Mouse (Mus musculus) thymus, postnatal 36 days (tissue): ENCODE measurements around the gene Cdk15.

Experiments used
- DNase-seq, 2 experiments: peaks; one replicate each; pipeline ENCODE4 v3.0.0; 2022; ENCODE audit warnings: mixed read lengths in 2 of 2

Gene Cdk15

DNA sequence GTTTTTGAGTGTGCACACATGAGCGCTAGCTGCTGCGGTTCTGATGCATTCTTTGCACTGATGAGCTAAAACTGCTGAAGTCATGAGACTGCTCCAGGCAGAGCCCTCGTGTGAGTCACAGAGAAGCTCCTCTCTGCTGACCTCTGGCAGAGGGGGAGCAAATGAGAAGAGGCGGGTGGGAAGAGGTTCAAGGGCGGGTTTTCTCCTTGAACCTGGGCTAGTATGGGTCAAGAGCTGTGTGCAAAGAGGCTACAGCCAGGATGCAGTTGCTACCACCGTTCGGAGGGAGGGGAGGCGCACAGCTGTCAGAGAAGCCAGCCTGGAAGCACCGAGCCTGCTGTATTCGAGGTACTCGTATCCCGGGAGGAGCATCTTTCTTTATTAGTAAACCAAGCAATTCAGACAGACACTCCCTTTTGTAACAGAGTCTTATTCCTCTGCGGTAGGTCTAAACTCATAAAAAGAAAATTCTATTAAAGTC, at the start of gene Cdk15:
TSS of gene Cdk15 (plus strand) at position 156 of the 481 bp plus-strand sequence.
- DNase-seq, result no peak

DNA sequence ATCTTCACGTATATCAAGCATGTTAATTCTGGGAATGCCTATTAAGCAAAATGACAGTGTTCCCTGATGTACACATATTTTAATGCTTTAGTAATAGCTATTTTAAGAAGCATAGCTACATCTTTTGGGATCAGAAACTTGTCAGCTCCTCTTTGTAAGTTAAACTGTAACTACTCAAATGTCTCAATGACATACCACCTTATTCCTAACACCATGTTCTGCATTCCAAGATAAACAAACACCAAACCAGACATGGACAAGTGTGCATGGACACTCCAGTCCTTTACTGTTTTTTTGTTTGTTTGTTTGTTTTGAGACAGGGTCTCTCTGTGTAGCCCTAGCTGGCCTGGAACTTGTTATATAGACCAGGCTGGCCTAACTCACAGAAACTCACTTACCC, 48.4 kb upstream of the Cdk15 start:
- no peak for DNase-seq

DNA sequence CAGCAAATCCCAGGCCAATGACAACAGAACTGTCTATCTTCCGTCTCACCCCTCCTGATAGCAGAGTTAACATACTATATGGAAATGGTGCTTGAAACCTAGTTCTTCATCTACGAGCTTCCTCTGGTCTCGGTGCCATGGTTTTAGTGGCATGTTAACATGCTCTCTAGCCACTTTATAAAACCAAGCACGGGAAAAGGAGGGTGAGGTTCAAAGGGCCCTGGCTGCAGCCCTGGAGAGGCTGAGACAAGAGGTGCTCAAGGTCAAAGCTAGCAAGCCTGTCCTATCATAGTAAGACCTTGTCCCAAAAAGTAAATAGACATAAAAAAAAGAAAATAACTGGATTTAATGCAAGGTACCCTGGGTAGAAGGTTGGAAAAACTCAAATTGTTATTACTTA, 45.1 kb upstream of the Cdk15 start:
- no peak for DNase-seq

DNA sequence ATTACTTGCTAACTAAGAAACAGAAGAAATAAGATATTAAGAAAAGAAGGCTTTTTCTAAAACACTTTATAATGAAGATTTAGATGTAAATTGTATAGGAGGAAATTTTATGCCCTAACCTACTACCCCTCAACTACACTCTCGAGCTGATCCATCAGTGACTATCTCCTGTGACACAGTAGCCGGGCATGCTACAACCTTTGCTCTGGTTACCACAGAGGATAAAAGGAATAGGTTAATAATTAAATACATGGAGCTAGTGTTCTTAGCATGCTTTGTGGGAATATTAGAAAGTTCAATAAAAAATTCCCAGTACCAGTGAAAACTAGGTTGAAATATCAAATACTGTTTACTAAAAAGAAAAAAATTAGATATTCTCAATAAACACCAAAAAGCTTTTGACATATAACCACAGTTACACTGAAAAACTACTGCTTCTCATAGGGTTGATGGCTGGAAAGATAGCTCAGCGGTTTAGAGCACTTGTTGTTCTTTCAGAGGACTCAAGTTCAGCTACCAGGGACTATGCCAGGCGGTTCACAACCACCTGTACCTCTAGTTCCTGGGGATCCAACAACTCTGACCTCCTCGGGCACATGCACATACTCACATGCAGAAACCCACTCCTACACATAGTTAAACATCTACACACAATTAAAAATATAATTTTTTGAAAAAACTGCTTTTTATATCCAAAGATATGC, 44.5 kb upstream of the Cdk15 start:
- DNase-seq, result no peak

DNA sequence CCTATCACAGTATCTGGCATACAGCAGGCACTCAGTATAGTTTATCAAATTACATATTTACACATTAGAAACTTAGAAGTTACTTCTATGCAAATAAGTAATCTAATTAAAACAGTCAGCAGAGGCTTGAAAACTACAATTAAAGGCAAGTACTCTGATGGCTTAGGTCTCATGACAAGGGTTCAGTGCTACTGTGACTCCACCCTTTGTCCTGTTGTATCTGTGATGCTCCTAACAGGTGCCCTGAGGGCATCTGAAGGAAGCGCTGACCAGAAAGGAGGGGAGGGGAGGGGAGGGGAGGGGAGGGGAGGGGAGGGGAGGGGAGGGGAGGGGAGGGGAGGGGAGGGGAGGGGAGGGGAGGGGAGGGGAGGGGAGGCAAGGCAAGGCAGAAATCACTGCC, 43.8 kb upstream of the Cdk15 start:
- no peak for DNase-seq

DNA sequence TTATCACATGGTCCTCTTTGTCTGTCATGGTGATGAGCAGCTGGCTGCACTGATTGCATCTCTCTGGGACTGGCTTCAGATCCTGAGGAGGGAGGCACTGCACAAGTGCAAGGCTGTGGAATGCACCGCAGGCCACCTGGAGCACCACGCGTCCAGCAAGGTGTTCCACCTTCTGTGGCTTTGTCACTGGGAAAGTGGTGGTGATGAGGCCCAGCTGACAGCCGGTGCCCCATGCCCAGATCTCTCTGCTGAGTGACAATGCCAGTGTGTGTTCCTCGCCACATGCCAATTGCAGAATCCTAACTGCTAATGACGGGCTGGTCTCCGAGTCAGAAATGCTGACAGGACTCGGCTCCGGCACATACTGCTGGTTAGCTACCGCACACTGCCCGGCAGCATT, 41.3 kb upstream of the Cdk15 start:
- no peak for DNase-seq

DNA sequence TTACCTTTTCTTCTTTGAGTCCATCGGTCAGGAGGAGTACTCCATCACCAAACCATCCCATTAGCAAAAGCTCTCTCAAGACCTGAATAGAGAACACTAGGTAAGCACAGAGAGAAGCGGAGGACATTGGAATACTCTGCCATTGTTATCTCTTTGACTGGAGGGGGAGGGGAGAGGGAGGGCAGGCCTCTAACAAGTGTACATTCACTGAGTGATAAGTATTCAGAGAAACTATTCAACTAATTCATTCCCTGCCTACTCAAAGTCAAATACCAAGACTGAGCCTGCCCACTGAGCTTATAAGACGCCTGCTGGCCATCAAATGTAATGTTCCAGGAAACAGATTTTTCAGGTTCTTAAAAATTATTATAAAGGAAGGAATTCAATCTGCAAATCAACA, 36.3 kb upstream of the Cdk15 start:
- no peak for DNase-seq

DNA sequence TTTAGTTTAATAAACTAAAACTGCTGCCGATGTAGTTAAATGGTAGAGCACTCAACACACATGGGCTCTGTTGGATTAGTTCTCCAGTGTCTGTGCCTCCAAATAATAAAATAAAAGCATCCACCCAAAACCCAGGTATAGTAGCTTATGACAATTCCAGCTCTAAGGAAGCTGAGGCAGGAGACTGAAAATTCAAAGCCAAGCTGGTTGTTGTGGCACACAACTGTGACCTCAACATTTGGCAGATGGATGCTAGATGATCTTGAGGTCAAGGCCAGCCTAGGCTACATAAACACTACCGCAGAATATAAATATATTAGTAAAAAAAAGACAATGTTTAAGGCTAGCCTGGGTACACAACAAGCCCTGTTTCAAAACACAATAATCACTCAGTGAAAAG, 35.1 kb upstream of the Cdk15 start:
- no peak for DNase-seq

DNA sequence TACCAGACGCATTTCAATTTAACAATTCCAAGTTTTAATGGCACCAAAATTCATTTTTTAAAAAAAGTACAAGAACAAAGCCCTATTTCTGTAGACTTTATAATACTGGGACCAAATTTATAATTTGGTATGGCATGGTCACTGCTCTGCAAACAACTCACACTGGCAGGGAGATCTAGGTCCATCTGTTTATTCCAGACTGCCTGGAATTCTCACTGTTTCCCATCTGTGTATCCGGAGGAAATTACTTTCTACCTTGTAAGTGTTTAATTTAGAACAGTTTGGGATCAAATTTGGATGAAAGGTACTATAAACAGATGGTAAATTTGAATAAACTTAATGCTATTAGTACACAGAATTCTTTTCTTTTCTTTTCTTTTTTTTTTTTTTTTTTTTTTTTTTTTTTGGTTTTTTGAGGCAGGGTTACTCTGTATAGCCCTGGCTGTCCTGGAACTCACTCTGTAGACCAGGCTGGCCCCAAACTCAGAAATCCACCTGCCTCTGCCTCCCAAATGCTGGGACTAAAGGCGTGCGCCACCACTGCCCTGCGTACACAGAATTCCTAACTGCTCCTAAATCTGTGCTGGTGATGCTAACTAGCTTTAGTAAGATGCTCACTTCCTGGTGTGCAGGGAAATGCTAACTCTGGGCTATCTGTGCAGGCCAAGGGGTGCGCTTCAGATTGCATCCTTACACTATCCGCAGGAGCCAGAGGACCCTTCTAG, 34.4 kb upstream of the Cdk15 start:
- no peak for DNase-seq

DNA sequence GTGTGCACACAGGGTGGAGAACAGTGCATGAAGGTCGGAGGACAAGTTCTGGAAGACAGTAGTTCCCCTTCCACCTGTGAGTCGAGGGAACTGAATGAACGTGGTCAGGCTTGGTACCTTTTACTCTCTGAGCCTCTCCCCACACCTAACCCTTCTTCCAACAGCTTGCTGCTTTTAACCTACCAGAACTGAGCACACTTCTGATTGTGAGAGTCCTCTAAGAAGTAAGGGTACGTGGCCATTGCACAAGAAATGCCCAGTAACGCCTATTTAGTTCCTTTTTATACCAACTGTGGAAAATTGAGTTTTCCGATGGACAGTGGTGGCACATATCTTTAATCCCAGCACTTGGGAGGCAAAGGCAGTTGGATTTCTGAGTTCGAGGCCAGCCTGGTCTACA, 28.2 kb upstream of the Cdk15 start:
- DNase-seq, result no peak

DNA sequence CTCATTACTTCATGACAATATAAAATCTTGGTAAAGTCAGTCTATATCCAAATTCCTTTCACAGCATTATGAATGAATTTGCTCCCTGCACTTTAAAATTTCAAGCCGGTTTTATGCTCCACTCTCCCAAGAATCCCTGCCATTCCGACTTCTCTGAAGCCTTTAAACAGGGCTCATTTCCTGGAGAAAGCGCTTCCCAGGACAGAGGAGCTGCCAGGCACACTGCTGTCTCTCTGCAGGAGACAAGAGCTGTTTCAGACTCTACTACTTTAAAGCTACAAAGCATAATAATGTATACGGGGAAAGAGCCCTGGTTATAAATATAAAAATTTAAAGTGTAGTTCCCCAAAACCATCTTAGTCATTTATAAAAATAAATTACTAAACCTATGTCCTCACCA, 27.5 kb upstream of the Cdk15 start:
- no peak for DNase-seq

DNA sequence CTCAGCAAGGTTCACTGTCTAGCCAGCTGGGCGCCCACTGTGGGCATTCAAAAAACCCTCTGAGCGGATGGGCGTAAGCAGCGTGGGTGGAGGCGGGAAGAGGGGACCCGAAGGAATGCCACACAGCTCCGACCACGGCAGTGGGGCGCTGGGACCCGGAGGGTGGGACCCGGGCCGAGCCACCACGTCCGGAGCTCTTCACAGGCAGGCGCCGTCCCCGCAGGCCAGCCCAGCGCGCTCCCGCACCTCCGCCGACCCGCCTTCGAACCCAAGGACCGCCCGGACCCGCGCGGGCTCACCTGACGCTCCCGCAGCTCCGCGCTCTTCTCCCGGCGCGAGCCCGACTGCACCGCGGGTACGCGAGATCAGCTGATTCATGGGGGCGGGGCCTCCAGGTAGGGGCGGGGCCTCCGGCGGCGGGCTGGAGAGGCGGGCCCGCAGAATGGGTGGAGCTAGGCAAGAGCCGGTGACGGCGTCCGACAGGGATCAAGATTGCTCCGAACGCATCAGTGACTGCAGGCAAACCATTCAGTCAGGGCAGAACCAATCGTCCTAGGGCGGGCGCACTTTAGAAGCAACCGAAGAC, 19.8 kb upstream of the Cdk15 start, which contains the start of gene Als2:
TSS of gene Als2 (minus strand) at position 376 of the 586 bp plus-strand sequence.
- peak; percentile 98 to 99 for DNase-seq

DNA sequence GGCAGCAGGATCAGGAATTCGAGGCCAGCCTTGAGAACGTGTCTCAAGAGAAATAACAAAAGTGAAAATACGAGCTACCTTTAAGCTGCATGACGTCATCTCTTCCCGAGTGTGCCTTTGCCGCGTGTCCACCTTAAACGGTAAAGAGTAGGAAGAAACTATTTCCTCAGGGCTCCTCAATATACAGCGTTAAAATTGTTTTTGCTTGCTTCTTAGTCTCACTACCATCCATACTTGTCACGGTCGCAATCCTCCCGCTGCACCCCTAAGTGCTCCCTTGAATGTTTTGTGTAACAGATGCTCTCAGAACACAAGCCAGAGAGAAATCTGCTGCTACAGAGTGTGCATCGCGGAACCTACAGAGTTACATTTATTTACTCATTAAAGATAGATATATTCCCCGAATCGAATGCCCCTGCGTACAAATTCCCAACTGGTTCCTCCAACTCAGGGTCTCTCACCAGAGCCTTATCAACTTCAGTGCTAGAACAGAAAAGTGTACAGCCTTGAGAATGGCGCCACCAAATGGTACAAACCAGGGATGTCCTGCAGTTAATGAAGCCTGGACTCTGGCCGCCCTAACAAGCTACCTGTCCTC, 19.0 kb upstream of the Cdk15 start:
- peak; percentile 67 to 68 for DNase-seq

DNA sequence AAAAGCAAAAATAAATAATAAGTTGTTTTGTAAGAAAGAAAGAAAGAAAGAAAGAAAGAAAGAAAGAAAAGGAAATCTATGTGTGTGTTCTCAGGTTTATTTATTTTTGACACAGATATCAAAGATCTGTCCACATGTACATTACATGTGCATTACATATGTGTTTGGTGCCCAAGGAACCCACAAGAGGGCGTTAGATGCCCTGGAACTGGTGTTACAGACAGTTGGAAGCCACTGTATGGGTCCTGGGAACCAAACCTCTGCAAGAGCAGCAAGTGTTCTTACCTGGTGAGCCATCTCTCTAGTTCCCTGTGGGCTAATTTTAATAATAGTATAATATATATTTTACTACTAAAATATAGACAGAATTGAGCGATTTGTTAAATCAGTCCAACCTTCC, 12.9 kb upstream of the Cdk15 start:
- DNase-seq, result no peak

DNA sequence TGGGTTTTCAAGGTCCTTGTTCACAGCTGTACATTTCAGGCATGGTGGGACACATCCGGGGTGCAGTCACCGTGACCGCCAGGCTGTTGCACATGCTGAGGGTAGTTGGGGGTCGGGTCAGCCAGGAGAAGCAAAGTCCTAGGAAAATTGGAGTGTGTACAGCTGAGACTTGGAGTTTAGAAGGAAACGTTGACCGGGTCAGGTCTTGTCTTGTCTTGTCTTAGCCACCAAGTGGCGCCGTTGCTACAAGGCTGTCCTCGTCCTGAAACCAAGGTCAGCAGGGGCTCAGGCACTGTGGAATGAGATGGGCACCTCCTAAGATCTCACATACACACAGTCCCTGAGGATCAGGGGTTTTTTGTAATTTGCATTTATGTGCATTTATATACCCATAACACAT, 9.1 kb upstream of the Cdk15 start:
- DNase-seq, result peak; percentile 30

DNA sequence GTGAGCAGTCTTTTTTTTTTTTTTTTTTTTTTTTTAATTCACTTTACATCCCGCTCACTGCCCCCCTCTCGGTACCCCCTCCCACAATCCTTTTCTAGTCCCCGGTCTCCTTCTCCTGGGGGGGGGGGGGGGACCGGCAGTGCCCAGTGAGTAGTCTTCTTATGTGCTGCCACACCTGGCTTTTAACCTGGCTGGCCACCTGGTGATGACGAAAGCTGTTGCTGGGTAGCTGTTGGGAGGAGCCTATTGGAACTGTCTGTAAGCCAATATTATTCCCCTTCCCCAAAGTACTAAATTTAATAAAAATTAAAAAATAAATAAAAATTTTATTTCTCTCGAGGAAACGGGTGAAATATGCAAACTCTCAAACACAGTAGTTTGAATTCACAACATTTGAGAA, 3.9 kb upstream of the Cdk15 start:
- no peak for DNase-seq

DNA sequence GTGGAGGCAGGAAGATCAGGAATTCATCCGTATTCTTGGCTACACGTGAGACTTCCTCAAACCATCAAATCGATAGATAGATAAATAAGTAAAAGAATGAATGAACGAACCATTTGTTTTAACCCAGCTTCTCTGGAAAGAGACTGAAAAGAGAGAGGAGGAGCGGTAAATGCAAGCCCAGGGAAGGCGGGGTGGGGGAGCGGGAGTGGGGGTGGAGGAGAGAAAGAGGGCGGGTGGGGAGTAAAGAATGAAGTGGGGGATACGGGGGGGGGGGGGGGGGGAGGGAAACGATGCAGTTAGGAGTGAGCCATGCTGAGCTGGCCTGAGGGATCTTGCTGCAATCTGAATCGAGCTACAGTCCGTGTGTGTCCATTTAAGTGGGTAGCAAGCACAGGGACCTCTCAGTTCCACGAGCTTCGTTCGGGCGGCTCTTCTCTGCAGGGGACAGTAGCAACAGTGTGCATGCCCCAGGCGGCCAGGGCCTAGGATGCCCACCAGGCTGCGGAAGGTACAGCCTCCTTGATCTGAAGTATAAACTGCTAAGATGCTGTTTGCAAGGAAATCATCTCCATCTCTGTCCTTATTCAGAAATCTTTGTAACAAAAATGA, 3.3 kb upstream of the Cdk15 start:
- DNase-seq, result no peak

DNA sequence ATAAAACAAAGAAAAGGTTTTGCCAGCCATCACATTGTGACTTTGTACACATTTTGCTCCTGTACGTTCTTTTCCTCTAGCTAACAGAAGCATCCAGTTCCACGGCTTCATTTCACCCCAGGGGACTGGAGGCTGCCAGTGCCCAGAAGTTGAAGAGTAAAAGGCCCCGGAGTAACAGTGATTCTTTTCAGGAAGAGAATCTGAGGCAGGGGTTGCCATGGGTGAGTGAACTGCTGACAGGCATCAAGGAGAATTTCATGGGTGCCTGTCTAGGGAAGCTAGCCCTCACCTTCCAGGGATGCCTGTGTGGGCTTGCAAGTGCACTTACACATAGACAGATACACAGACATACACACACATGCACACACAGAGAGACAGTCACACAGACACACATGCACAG, 1.0 kb downstream of the Cdk15 start:
- DNase-seq, result no peak

DNA sequence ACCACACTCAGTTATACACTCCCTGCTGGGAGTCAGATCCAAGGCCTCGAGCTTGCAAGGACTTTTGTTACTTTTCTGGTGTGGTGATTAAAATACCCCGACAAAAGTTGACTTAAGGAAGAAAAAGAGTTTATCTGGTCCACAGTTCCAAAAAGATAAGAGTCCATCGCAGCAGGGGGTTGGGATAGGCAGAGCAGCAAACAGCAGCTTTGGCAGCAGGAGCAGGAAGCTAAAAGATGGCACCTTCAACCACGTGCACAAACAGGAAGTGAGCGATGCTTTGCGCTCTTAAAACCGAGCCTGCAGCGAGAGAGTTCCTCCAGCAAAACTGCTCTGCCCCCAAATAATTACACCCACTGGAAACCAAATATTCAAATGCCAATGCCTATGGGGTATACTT, 12.2 kb downstream of the Cdk15 start:
- DNase-seq, result no peak

DNA sequence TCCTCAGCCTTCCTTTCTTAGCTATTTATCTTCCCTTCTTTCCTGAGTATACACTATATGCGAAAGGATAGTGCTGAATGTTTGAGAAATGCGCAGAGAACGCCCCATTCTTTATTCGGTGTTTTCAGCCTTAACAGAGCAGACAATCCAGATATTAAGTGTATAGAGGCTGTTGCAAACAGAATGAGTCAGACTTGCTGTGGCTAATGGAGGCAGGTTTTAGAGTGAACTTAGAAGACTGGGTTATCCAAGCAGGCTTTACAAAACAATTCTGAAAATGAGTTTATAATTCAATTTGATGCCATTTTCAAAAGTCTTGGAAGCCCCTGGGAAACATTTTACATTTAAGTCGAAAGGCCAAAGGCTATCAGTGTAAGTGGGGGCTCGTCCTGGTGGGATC, 12.8 kb downstream of the Cdk15 start:
- DNase-seq, result no peak

DNA sequence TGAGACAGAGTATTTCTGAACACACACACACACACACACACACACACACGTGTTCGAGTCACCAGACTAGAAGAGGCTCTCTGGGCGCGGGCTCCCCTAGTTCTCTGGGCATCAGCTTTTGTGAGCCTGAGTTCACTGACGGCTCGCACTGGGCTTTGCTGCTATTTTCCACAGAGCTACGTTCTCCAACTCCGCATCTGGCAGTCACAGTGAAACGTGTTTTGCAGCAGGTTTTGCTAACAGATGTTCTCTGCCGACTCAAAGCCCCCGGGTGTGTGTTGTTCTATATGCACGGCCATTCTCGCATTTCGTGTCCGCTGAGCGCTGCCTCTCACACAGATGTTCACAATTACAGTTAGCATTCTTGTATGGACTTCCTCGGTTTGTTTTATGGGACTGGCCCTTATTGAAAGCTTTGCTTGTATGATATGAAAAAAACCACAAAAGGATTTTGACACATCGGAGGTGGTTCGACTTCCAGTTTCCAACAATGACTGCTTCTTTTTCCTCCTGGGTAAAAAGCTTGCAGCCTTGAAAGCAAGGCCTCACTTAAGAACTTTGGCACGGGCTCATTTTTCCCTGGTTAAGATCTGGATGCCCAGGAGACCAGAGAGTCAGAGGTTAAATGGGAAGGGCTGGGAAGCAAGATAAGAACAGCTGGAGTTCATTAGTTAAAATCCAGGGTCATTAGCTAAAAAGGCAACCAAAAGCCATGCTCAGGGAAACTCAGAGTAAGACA, 13.4 kb downstream of the Cdk15 start:
- DNase-seq, result no peak

DNA sequence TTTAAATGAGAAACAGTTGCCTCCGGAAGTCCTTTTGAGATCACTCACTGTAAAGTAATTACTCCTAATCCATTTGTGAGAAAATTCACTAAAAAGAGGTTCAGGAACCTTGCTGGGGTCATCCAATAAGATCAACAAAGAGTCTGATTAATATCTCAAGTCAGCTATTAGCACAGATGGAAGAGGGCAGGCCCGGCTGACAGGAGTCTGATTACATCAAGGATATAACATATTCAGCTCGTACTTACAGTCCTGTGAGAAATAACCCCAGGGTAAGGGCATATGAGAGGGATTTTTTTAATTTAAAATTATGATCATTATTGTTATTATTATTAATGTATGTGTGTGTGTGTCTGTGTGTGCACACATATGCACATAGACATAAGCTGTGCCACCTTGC, 15.5 kb downstream of the Cdk15 start:
- DNase-seq, result no peak

DNA sequence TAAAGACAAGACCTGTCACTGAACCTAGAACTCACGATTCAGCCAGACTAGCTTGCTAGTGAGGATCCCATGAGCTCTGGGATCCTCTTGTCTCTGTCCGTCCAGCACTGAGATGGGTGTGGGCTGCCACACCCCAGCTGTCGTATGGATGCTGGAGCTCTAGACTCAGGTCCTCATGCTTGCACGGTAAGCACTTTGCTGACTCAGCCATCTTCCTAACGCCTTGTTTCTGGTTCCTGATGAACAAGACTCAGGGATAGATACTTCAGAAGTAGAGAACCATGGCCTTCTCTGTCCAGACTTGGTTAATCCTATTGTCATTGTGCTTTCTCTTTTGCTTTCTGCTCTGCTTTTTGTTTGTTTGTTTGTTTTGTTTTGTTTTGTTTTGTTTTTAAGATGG, 29.2 kb downstream of the Cdk15 start:
- no peak for DNase-seq
